Mouse (Mus musculus) cerebellum, adult (tissue): Measurements from ENCODE around the gene AC161166.1.
A peak's percentile ranks its signal among the peaks of the same experiment; 100 is the strongest.
"Not testable (repeated sequence)": the region's sequence is repeated elsewhere in the genome, so short reads cannot be mapped to it uniquely, and the experiment has no call there.

ENCODE experiments used
- ATAC-seq: cut with Nextera tagmentation; 2 replicates; pipeline ENCODE4 v1.9.2; 2017; ENCODE audit warnings: mild to moderate bottlenecking, moderate library complexity, mixed read lengths; ENCODE audit not compliant: insufficient number of reproducible peaks, low FRiP score, low TSS enrichment

AC161166.1 gene

GRCm38 (mm10) chr7:24488303-24488702, 24.0 kb downstream of the AC161166.1 start:
- ATAC-seq = no peak

GRCm38 (mm10) chr7:24487403-24487802, 24.9 kb downstream of the AC161166.1 start:
- 0 out of 2 replicates have a peak, but pooled peaks have one; percentile 28 for ATAC-seq

GRCm38 (mm10) chr7:24486654-24487130, 25.6 kb downstream of the AC161166.1 start:
- ATAC-seq = no peak

- no peak for ATAC-seq
Measured at GRCm38 (mm10) chr7:24485481-24485880, 26.8 kb downstream of the AC161166.1 start.

- ATAC-seq = not testable (repeated sequence)
Measured at GRCm38 (mm10) chr7:24483291-24483690, 29.0 kb downstream of the AC161166.1 start.

GRCm38 (mm10) chr7:24482208-24483020, 29.8 kb downstream of the AC161166.1 start:
- ATAC-seq = no peak

- ATAC-seq = peak; percentile 72
Measured at GRCm38 (mm10) chr7:24481474-24482207, 30.6 kb downstream of the AC161166.1 start, which contains the start of gene Cadm4. Cadm4 (plus strand) TSS chr7:24482023.

GRCm38 (mm10) chr7:24480986-24481473, 31.2 kb downstream of the AC161166.1 start:
- ATAC-seq = peak; percentile 42; the same call in 1 of the 2 replicates

- no peak for ATAC-seq
Measured at GRCm38 (mm10) chr7:24480121-24480941, 31.9 kb downstream of the AC161166.1 start.

GRCm38 (mm10) chr7:24479685-24480084, 32.6 kb downstream of the AC161166.1 start:
- no peak for ATAC-seq

- no peak for ATAC-seq
Measured at GRCm38 (mm10) chr7:24478911-24479310, 33.3 kb downstream of the AC161166.1 start.

DNA sequence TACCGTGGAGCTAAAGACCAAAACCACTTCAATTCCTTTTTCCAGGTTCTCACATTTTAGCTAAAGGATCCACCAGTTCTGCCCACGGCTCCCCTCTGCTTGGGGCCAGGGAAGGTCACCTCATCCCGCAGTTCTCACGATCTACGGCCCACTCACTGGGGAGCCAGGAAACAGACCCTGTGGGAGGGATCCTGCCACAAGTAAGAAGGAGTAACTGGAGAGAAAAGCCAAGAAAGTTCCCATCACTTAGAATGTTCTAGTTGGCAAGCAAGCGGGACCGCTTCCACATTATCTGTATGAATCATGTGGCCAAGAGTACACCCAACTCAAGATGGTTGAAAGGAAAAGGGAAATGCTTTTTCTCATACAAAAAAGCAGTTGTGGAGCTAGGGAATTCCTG, 35.4 kb downstream of the AC161166.1 start:
- no peak for ATAC-seq

GRCm38 (mm10) chr7:24476338-24476737, 35.9 kb downstream of the AC161166.1 start:
- no peak for ATAC-seq

GRCm38 (mm10) chr7:24474811-24475506, 37.3 kb downstream of the AC161166.1 start:
- no peak for ATAC-seq

GRCm38 (mm10) chr7:24473913-24474529, 38.2 kb downstream of the AC161166.1 start:
- ATAC-seq = peak; percentile 56

- ATAC-seq = no peak
Measured at GRCm38 (mm10) chr7:24472937-24473336, 39.3 kb downstream of the AC161166.1 start.

DNA sequence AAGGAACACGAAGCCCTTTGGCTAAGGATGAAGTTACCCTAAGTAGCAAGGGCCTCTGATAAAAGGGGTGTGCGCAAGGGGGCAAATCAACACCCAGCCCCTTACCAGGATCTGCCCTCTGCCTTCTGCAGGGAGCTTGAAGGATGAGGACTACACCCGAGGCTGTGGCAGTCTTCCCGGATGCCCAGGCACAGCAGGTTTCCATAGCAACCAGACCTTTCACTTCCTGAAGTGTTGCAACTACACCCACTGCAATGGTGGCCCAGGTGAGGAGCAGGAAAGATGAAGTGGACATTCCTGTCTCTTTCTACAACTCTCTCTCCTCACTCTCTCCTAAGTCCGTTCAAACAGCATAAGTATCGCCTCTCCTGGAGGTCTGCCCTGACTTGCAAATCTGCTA, 39.8 kb downstream of the AC161166.1 start:
- ATAC-seq = no peak

- ATAC-seq = no peak; the same call in 1 of the 2 replicates
Measured at GRCm38 (mm10) chr7:24470356-24470755, 41.9 kb downstream of the AC161166.1 start.

DNA sequence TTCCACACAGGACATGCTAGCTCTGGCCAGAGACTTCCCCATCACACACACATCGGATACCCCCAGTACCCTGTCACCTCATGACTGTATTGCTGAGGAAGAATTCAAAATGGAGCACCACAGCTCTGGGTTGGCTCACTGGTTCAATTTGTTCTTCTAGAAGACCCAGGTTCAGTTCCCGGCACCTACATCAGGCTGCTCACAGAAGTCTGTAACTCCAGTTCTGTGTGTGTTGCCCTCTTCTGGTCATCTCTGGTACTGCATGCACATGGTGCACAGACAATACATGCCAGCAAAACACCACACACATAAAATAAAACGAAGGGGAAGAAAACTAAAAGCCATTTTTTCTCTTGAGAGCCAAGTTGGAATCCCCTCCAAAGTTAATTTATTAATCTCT, 43.1 kb downstream of the AC161166.1 start:
- no peak for ATAC-seq
